Mouse (Mus musculus) liver, adult 10 weeks (tissue): ENCODE measurements around the gene Hepacam2. TPM values are rescaled to one million over a fixed set of nuclear protein-coding genes. Genes with fewer than 3 reads are reported as not detected.

ENCODE experiments used
- polyA plus RNA-seq: library from polyadenylated mRNA; stranded (reverse); fragments of 350-450 nt; fragmentation: Illumina TruSeq; extraction: RNeasy Lipid Tissue Mini Kit (QIAGEN cat#74804); gene quantifications from one replicate; pipeline ENCODE4 v1.2.3, GENCODE M21; 2014; ENCODE audit warnings: low read depth, low replicate concordance

Gene Hepacam2
- 0.32 TPM for polyA plus RNA-seq

DNA sequence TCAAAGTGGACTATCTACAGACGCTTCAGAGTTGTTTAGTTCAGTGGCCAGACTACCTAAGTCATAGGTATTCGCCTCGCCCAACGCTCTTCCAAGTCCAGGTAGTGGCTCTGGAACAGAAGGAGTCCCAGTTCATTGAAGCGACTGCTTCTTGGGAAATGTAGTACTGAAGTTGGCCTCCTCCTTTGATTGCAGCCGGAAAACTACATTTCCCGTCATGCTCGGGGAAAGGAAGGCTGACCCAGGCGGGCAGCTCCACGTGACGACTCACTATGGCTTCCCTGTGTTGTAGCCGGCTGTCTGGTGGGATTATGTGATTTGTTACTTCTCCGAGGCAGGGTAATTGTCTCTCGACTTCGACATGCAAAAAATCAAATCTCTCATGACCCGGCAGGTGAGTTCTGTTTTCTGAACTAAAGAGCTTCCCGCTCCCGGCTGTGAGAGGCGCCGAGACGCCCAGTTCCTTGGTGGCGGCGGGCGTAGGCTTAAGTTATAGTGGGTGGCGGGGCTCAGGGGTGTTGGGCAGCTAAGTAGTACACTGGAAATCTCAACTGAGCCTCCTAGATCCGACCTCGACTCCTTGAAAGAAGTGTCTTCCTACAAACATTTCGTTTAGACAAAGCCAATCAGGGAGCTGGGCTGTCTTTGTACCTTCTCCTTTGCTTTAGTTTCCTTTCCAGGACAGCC is at the start of gene Hepacam2, which contains the start of gene Vps50:
TSS of gene Hepacam2 (minus strand) at position 137 of the 687 bp plus-strand sequence.
TSS of gene Vps50 (plus strand) at position 221 of the 687 bp plus-strand sequence.

Other genes with a start within 250 kb of the Hepacam2 start
- gene Samd9l, start 98.7 kb downstream of the Hepacam2 start, polyA plus RNA-seq = 35.5 TPM
- 22.1 TPM for gene Vps50, start 84 bp upstream of the Hepacam2 start, polyA plus RNA-seq